Mouse (Mus musculus) layer of hippocampus, adult 2 months (tissue): ENCODE measurements around the gene Fam19a5. TPM values are rescaled to one million over a fixed set of nuclear protein-coding genes. Genes with fewer than 3 reads are reported as not detected.

Source experiments
- DNase-seq, 2 experiments: peaks; one replicate each; pipeline ENCODE4 v3.0.0; 2022; ENCODE audit warnings: low spot score in 2 of 2
- H3K27ac ChIP-seq: fragments of 200-600 bp; 2 replicates; pipeline ENCODE4 v1.8.1; 2022
- H3K4me3 ChIP-seq: fragments of 200-600 bp; 2 replicates; pipeline ENCODE4 v1.8.1; 2022; ENCODE audit warnings: mild to moderate bottlenecking
- CTCF ChIP-seq: fragments of 200-600 bp; conservative IDR thresholded peaks from 2 replicates; pipeline ENCODE4 v1.8.1; 2022; ENCODE audit warnings: antibody characterized with exemption, mild to moderate bottlenecking, moderate library complexity
- long read RNA-seq, 2 experiments: library from polyadenylated mRNA; stranded (forward); transcript quantifications; one replicate each; pipeline ENCODE4 v2.0.0; 2021; ENCODE audit warnings: borderline mapping rate in 2 of 2
- total RNA-seq, 2 experiments: library from RNA; stranded (reverse); gene quantifications; 2 replicates each; pipeline ENCODE4 v1.2.3; 2021

The Fam19a5 gene
- total RNA-seq, result 100 to 1,000 TPM; 135 to 141 TPM
- long read RNA-seq, experiment 1, transcript Fam19a5-202 (4 exons, 2,649 nt), result major isoform, 59 of 116 reads
- long read RNA-seq, experiment 1, partial matches to known transcripts, result 16 of 116 reads
- long read RNA-seq, experiment 1, other reads (novel, unspliced or antisense), result 37 of 116 reads
- long read RNA-seq, experiment 2, transcript Fam19a5-201 (4 exons, 2,603 nt), result minor isoform, 11 of 137 reads
- long read RNA-seq, experiment 2, transcript Fam19a5-202 (4 exons, 2,649 nt), result major isoform, 67 of 137 reads
- long read RNA-seq, experiment 2, partial matches to known transcripts, result 2 of 137 reads
- long read RNA-seq, experiment 2, other reads (novel, unspliced or antisense), result 57 of 137 reads

DNA sequence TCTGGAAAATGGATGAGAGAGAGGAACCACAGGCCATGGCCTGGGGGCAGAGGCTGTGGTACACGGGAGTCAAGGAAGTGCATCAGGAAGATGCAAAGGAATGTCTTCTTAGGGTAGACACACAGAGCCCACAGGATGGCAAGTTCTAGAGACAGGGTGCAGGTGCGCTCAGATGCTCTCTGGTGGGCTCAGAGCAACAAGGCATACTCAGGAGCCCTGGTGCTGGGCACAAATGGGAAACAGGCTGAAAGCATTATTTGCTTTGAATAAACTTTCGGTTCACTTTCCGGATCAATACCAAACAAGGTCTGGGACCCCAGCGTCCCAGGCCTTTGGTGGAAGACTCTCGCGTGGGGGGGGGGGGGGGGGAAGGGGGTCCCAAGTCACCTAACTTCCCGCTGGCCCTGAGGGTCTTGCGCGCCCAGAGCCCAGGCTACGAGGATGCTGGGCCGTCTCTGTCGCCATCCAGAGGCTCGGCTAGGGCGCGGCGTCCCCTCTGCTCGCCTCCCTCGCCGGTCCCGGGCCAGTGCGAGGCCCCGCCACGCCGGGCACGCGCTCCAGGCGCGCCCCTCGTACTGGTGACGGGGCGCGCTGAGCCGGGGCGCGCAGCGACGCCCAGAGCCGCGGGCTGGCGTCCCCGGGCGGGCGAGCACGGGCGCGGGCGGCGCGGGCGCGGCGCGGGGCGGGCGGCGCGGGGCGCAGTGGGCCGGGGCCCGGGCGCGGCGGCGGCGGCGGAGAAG, at the start of gene Fam19a5:
Fam19a5 (plus strand) TSS at position 701 of the 740 bp plus-strand sequence.
- DNase-seq, result peak; percentile 57 to 77
- peak within 1 kb of the TSS; percentile 96 for H3K27ac ChIP-seq

DNA sequence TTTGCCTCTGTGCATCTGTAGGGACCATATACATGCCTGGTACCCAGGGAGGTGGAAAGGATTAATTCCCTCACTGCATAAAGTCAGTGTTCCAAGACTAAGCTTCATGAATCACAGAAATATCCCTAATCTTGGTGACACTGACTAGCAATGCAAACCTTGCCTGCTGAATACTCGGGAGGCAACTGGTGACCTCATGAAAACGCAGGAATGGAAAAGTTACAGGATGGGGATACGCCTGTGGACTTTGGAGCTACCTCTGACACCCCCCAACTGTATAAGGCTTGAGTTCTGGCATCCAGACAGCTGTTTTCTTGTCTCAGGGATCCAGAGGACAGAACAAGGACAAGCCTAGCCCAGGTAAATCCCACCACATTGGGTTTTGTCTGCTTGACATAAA, 42.4 kb upstream of the Fam19a5 start:
- Histone ChIP-seq H3K4me3 (no peak overlapping the region), H3K27ac (no peak overlapping the region)
- TF ChIP-seq CTCF, result no peak
- DNase-seq, result no peak

More for the DNA sequence above, at the start of gene Fam19a5:
- peak; percentile 67 for TF ChIP-seq CTCF
- peak within 1 kb of the TSS; percentile 82 for H3K4me3 ChIP-seq

DNA sequence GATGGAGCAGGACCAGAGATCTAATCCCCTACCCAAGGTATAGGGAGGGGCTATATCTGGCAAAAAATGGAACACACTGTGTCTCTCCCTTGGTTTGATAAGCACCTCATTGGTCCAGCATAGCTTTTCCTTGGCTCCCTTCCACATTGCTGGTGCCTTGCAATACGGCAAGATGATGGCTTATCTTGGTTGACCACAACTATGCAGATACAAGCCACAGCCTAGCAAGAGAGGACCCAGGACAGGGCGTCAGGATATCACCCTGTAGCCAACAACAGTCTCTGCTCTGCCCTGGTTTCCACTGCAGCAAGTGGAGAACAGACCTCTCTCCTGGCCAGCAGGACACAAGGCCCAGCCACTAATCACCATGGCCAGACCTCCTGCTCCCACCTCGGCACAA, 36.8 kb upstream of the Fam19a5 start:
- no peak for DNase-seq
- H3K4me3 ChIP-seq, result no peak overlapping the region
- H3K27ac ChIP-seq, result no peak overlapping the region
- no peak for TF ChIP-seq CTCF

DNA sequence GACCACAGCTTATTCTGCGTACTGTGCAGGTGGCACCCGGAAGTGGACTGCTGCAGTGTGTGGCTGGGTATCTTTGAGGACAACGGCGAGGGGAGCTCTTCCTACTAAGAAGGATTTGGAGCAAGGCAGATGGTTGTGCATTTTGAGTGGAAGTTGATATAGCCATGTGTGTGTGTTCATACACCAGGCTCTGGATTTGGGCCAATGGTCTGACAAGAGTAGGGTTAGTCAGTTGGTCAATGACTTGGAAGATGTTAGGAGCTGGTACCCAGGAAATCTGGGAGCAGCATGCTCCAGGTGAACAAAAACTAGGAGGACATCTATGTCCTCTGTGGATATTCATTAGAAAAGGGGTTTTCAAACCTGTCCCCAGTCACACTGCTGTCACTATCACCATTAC, 33.2 kb upstream of the Fam19a5 start:
- no peak overlapping the region for H3K4me3 ChIP-seq
- TF ChIP-seq CTCF, result no peak
- no peak overlapping the region for H3K27ac ChIP-seq
- DNase-seq, result no peak

DNA sequence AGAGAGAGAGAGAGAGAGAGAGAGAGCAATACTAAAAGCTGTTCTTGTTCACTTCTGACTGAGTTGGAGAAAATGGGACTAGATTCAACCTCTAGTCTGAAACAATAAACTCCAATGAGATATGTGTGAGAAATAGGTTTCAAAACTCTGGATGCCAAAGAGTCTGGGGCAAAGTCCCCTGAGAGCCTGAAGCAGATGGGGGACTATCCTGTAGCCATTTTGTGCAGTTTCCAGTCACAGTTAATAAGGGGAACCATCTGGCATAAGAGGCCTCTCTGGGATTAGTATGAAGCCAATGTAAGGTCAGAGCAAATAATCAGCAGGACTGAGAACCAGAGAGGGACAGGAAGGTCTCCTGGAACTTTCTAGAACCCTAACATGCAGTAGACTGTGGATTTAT, 25.9 kb upstream of the Fam19a5 start:
- Histone ChIP-seq H3K27ac (peak overlapping the region; percentile 28; the same call in 1 of the 2 replicates), H3K4me3 (no peak overlapping the region)
- DNase-seq, result no peak
- TF ChIP-seq CTCF, result no peak

DNA sequence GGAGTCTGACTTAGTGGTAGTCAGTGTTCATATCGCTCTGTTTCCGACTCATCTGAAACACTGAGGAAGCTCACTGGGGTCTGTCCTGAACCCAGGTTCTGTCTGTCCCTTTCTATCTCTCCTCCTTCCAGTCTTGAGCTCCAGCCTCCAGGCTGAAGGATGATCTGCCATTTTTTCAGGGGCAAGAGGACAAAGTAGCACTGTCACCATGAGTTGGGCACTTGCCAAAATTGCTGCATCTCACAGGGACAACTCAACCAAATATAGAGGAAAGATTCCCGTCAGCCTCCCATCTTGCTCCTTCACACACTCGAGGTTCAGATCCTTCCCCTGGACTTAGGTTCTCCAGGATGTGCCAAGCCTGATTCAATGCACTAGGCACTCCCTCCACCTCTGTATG, 14.8 kb upstream of the Fam19a5 start:
- no peak for DNase-seq
- Histone ChIP-seq H3K4me3 (no peak overlapping the region), H3K27ac (no peak overlapping the region)
- TF ChIP-seq CTCF, result no peak

DNA sequence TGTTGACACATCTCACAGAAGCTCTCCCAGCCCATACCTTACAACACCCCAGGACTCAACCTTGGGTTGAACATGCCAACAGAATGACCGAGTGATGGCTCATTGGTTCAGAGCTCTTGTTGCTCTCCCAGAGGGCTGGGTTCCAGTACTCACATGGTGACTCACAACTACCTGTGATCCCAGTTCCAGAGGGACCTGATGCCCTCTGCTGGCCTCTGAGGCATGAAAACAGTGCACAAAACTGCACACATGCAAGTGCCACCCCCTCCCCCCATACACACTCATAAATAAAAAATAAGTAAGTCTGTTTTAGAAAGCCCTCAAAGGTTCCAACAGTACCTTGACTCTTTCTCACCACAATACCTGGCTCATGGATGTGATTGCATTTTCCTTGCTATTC, 2.4 kb upstream of the Fam19a5 start:
- no peak for DNase-seq
- no peak overlapping the region for H3K4me3 ChIP-seq
- peak; percentile 65 for TF ChIP-seq CTCF
- H3K27ac ChIP-seq, result no peak overlapping the region

DNA sequence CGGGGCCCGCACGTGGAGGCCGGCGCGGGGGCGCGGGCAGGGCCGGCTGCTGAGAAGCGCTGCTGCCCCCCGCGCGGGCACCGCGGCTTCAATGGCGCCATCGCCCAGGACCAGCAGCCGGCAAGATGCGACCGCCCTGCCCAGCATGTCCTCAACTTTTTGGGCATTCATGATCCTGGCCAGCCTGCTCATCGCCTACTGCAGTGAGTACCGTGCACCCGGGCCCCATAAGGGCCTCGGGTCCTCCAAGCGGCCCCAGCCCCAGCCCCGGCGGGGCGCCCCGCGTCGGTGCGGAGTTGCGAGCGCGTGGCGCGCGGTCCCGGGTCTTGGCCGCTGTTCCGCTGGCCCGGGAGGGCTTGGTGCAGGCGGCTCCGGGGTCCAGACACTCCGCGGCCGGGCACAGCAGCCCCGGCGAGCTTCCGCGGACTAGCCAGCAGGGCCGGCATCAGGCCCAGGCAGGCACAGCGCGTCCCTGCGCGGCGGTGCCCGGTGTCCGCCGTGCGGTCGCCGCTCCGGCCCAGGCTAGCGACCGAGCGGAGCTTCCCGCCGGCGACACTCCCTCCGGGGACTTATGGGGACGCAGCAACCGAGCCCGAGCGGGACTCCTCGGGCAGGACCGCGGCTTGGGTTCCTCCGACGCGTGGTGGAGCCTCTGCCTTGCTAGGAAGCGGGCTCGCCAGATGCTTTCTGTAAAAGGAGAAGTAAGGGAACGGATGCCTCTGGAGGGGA, 466 bp downstream of the Fam19a5 start:
- H3K4me3 ChIP-seq, result peak overlapping the region; percentile 82
- peak overlapping the region; percentile 96 for H3K27ac ChIP-seq
- DNase-seq, result peak in 1 of 2 experiments; percentile 40
- 0 out of 2 replicates have a peak, but pooled peaks have one; percentile 5 for TF ChIP-seq CTCF

DNA sequence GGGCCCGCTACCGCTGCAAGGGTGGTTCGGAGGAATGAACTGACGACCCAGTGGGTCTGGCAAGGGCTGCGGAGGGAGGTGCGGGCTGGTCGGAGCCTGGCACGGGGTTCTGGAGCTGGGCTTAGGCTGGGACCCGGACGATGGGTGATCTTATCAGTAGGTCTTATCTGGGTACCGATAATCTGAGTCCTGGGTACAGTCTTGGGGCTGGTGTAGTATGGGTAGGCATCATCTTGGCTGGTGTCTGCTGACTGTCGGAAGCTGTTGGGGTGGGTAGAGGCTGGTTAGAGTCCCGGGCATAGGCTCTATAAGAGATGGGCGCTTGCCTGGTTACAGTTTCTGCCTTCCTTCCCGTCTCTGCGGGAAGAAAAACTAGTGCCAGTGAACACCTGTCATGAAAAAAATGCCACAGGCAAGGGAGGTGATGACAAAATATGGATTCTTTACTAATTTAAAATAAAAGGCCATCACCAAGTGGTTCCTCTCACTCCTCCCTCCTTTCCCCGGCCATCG, 1.1 kb downstream of the Fam19a5 start:
- no peak for TF ChIP-seq CTCF
- peak overlapping the region; percentile 82 for H3K4me3 ChIP-seq
- H3K27ac ChIP-seq, result peak overlapping the region; percentile 96
- no peak for DNase-seq

DNA sequence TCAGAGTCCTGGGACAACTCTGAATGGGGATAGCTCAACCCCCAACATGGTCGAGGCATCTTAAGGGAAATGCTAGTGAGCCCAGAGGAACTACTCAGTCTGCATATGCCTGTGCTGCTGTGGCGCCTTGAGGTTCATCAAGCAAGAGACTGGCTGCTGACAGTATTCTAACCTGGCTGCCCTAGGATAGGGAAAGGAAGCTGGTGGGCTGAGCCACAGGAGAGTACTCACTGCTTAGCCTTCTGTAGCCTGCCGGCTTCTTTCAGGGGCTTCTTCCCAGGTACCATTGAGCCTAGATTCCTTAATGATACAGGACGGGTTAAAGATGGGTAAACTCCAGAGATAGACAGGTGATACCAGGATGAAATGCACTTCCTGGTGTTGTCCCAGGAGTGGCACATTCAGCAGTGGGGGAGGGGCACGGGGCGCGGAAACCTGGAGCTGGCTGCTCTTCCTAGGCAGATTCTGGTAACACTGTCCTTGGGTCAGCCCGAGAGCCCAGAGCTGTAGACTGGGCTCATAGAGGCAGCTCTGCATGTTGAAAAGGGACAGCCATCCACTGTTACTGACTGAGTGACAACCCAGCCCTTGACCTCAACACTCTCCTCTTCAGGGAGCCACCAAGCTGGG, 1.7 kb downstream of the Fam19a5 start:
- Histone ChIP-seq H3K4me3 (peak overlapping the region; percentile 82), H3K27ac (peak overlapping the region; percentile 96)
- DNase-seq, result no peak
- TF ChIP-seq CTCF, result no peak

DNA sequence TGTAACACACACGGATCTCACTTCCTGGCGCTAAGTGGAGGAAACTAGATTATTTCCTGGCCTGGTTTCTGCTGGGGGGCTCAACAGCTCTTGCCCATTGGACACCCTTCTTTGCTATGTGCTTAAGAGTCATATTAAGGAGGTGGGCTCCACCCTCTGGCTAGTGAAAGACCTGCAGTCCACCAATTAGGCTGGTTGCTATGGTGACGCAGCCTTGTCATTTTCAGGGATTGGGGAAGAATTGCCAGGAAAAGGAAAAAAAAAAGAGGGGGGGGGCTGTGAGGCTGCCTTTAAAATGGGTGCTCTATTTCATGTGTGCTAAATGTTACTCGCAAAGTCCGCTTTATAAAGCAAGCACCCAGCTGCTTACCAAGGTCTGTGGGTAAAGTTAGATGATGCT, 2.9 kb downstream of the Fam19a5 start:
- peak overlapping the region; percentile 82 for H3K4me3 ChIP-seq
- TF ChIP-seq CTCF, result peak; percentile 75
- peak overlapping the region; percentile 96 for H3K27ac ChIP-seq
- DNase-seq, result peak; percentile 65 to 82

DNA sequence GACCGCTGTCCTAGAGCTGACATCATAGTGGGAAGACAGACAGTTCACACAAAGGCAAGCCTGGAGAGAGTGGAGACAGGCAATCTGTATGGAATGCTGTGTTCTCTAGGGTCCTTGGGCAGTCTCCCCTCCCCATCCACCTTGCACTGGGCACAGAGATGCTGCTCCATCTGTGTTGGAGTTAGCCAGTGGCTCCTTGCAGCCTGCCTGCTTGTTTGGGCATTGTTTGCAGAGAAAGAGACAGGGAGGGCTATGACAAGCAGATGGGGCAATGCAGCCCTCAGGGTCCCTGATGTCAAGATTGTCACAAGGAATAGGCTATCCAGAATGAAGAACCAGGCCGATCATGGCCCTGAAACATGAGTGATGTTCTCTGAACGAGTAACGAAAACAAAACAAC, 5.6 kb downstream of the Fam19a5 start:
- Histone ChIP-seq H3K4me3 (no peak overlapping the region; the same call in 1 of the 2 replicates), H3K27ac (peak overlapping the region; percentile 80)
- TF ChIP-seq CTCF, result no peak
- DNase-seq, result no peak

DNA sequence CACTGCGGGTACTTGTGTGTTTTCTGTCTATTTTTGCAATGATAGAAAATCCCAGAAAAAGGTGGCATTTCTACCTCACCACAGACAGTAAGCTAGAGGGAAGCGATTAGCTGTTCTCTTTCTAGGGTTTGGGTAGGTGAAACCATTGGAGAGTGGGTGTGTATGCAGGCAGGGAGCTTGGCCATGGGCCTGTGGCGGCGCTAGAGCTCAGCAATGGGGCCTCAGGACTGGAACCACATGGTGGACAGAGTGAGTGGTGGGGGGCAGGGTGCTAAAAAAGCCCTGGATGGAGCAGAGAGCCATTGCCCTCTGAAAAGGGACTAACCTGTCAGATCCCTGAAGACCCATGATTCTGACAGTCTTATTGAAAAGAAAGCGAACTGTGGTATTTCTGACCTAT, 6.7 kb downstream of the Fam19a5 start:
- H3K4me3 ChIP-seq, result no peak overlapping the region
- H3K27ac ChIP-seq, result peak overlapping the region; percentile 7; the same call in 1 of the 2 replicates
- DNase-seq, result no peak
- TF ChIP-seq CTCF, result peak; percentile 67
